Mouse (Mus musculus): Measurements from ENCODE around the gene Mrc2. TPM values are rescaled to one million over a fixed set of nuclear protein-coding genes. Genes with fewer than 3 reads are reported as not detected.

The Mrc2 gene
- polyA plus RNA-seq, 1 experiment from 2014 or later: 3.8 TPM

DNA sequence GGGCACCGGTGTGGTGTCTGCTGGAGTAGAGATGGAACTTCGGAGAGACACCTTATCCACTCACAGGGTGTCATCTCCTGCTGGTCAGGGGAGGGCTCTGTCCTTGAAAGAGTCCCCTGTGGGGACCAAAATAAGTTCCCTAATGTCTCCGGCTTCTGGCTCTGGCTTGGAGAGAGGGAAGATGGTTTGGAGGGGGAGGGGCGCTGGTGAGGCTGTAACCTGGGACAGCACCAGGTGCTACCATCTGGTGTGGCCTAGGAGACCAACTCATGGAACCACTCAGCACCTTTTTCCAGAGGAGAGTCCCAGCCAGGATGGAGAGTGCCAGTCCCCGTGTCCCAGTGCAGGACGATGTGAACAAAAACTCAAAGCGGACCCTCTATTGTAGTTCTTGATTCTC is 58.2 kb downstream of the Mrc2 start:
- Histone ChIP-seq H3K9ac (replicated peaks; ENCODE audit: low read length) (no peak overlapping the region), H3K27ac (replicated peaks; ENCODE audit: low read depth, low read length) (no peak overlapping the region), H3K27me3 (ENCODE audit: control insufficient read depth, insufficient read depth, low read length) (no peaks in the 10 kb centered on the region), H3K4me2 (ENCODE audit: low read length) (no peak overlapping the region), H3K36me3 (ENCODE audit: control insufficient read depth, insufficient read depth, low read length) (no peaks in the 10 kb centered on the region), H3K9me3 (ENCODE audit: control insufficient read depth, low read length) (no peaks in the 10 kb centered on the region), H3K4me3 (replicated peaks; ENCODE audit: low read depth, low read length) (no peak overlapping the region), H3K4me1 (ENCODE audit: control insufficient read depth, insufficient read depth, low read length) (no peaks in the 10 kb centered on the region)
- ATAC-seq (ENCODE audit: low FRiP score, low TSS enrichment) (no peak), DNase-seq (no peak)
- WGBS: 92% methylated on average over 7 of the region's 7 CpGs

DNA sequence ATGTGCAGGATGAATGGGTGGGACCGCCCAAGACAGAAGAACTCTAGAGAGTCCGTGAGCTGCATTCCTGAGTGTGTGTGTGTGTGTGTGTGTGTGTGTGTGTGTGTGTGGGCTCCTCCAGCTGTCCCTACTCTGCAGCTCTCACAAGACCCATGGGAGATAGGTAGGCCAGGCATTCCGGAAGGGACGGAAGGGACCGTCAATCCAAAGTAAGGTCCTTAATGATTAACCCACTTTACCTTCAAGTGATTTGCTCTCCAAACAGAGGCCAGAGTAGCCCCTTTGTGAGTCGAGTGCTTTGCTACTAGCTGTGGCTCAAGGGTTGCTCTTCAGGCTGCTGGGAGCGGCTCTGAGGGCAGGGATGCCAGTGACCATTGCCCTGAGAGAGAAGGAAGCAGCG is 59.7 kb downstream of the Mrc2 start:
- DNase-seq (no peak), ATAC-seq (ENCODE audit: low FRiP score, low TSS enrichment) (no peak)
- Histone ChIP-seq H3K36me3 (ENCODE audit: control insufficient read depth, insufficient read depth, low read length) (no peaks in the 10 kb centered on the region), H3K27me3 (ENCODE audit: control insufficient read depth, insufficient read depth, low read length) (no peaks in the 10 kb centered on the region), H3K9me3 (ENCODE audit: control insufficient read depth, low read length) (no peaks in the 10 kb centered on the region), H3K4me1 (ENCODE audit: control insufficient read depth, insufficient read depth, low read length) (no peaks in the 10 kb centered on the region), H3K9ac (replicated peaks; ENCODE audit: low read length) (no peak overlapping the region), H3K4me2 (ENCODE audit: low read length) (no peak overlapping the region), H3K27ac (replicated peaks; ENCODE audit: low read depth, low read length) (no peak overlapping the region), H3K4me3 (replicated peaks; ENCODE audit: low read depth, low read length) (no peak overlapping the region)
- WGBS: 82% methylated on average over 8 of the region's 8 CpGs

DNA sequence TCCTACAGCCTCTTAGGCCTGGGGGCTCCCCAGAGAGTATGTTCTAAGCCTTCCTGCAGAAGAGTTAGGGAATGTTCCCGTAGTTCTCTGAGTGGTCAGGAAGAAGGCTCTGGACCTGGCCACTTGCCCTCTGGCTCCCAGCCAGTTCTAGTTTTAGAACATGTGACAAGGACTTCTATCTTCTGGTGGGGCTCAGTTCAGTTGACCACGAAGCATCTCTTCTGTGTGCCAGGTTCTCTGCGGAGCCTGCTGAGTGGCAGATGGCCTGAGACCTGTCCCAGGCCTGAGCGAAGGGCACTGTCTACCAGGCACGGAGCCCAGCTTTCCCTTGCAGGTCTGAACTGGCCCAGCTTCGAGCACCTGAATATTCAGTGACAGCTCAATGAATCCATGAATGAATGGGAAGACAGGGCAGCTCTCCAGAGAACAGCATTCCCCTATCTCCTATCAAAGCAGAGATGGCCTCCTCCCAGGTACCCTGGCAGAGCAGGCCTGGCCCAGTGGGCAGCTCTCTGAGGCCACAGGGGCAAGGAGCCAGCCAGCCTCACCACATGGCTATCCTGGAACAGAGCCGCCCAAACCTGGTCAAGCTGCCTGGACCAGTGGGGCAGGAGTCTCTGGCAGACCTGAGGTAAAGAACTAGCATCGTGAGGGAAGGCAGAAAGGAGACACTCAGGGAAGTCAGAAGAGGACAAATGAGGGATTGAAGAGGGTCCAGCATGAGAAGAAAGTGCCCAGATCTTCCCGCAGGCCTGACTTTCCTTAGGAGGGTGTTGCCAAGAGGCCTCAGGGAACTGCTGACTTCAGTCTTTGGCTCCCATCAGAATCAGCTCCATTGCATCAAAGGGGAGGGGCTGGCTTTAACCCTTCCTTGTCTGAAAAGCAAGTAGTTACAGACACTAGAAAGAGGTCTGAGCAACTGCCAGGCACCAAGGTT is 60.8 kb downstream of the Mrc2 start:
- DNase-seq (peak; percentile 21), ATAC-seq (ENCODE audit: low FRiP score, low TSS enrichment) (no peak)
- Histone ChIP-seq H3K36me3 (ENCODE audit: control insufficient read depth, insufficient read depth, low read length) (no peaks in the 10 kb centered on the region), H3K27ac (replicated peaks; ENCODE audit: low read depth, low read length) (no peak overlapping the region), H3K9ac (replicated peaks; ENCODE audit: low read length) (no peak overlapping the region), H3K27me3 (ENCODE audit: control insufficient read depth, insufficient read depth, low read length) (no peaks in the 10 kb centered on the region), H3K9me3 (ENCODE audit: control insufficient read depth, low read length) (no peaks in the 10 kb centered on the region), H3K4me3 (replicated peaks; ENCODE audit: low read depth, low read length) (no peak overlapping the region), H3K4me2 (ENCODE audit: low read length) (no peak overlapping the region), H3K4me1 (ENCODE audit: control insufficient read depth, insufficient read depth, low read length) (no peaks in the 10 kb centered on the region)
- 68% methylated on average over 9 of the region's 9 CpGs for WGBS

DNA sequence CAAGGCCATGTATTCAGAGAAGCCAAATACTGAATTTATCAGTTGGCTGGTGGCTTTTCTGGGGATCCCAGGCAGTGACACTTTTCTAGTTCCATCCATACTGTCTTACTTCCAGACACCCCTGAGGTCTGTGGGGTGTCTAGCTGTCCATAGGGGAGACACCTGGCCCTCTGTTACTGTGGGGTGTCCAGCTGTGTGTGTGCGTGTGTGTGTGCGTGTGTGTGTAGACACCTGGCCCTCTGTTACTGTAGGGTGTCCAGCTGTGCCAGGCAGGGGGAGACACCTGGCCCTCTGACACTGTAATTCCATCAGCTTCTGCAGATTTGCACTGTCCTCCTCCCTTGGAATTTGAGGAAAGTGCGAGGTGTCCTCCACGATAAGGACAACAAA is 61.4 kb downstream of the Mrc2 start:
- H3K27me3 ChIP-seq (ENCODE audit: control insufficient read depth, insufficient read depth, low read length): no peaks in the 10 kb centered on the region
- no peaks in the 10 kb centered on the region for H3K9me3 ChIP-seq (ENCODE audit: control insufficient read depth, low read length)
- no peak for ATAC-seq (ENCODE audit: low FRiP score, low TSS enrichment)
- no peak overlapping the region for H3K27ac ChIP-seq (replicated peaks; ENCODE audit: low read depth, low read length)
- no peak overlapping the region for H3K4me2 ChIP-seq (ENCODE audit: low read length)
- 95% methylated on average over 4 of the region's 4 CpGs for WGBS
- H3K36me3 ChIP-seq (ENCODE audit: control insufficient read depth, insufficient read depth, low read length): no peaks in the 10 kb centered on the region
- no peak for DNase-seq
- no peak overlapping the region for H3K9ac ChIP-seq (replicated peaks; ENCODE audit: low read length)
- H3K4me3 ChIP-seq (replicated peaks; ENCODE audit: low read depth, low read length): no peak overlapping the region
- H3K4me1 ChIP-seq (ENCODE audit: control insufficient read depth, insufficient read depth, low read length): no peaks in the 10 kb centered on the region

DNA sequence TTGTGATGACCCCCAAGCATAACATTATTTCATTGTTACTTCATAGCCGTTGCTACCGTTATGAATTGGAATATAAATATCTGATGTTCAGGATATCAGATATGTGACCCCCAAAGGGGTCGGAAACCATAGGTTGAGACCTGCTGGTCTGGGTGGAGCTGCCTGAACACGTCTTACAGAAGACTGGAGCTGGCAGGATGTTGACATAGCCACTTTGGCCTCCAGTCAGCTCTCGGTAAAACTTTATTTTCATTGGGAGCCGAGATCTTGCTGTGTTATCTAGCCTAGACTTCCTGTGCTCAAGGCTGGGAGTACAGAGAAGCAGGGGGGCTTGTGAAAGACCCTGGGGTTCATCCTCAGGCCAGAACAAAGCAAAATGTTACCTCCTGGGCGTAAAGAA is 63.9 kb downstream of the Mrc2 start:
- no peaks in the 10 kb centered on the region for H3K36me3 ChIP-seq (ENCODE audit: control insufficient read depth, insufficient read depth, low read length)
- no peaks in the 10 kb centered on the region for H3K27me3 ChIP-seq (ENCODE audit: control insufficient read depth, insufficient read depth, low read length)
- H3K4me2 ChIP-seq (ENCODE audit: low read length): no peak overlapping the region
- ATAC-seq (ENCODE audit: low FRiP score, low TSS enrichment) (no peak), DNase-seq (no peak)
- 84% methylated on average over 7 of the region's 7 CpGs for WGBS
- H3K4me3 ChIP-seq (replicated peaks; ENCODE audit: low read depth, low read length): no peak overlapping the region
- no peak overlapping the region for H3K27ac ChIP-seq (replicated peaks; ENCODE audit: low read depth, low read length)
- H3K4me1 ChIP-seq (ENCODE audit: control insufficient read depth, insufficient read depth, low read length): no peaks in the 10 kb centered on the region
- H3K9me3 ChIP-seq (ENCODE audit: control insufficient read depth, low read length): no peaks in the 10 kb centered on the region
- H3K9ac ChIP-seq (replicated peaks; ENCODE audit: low read length): no peak overlapping the region

DNA sequence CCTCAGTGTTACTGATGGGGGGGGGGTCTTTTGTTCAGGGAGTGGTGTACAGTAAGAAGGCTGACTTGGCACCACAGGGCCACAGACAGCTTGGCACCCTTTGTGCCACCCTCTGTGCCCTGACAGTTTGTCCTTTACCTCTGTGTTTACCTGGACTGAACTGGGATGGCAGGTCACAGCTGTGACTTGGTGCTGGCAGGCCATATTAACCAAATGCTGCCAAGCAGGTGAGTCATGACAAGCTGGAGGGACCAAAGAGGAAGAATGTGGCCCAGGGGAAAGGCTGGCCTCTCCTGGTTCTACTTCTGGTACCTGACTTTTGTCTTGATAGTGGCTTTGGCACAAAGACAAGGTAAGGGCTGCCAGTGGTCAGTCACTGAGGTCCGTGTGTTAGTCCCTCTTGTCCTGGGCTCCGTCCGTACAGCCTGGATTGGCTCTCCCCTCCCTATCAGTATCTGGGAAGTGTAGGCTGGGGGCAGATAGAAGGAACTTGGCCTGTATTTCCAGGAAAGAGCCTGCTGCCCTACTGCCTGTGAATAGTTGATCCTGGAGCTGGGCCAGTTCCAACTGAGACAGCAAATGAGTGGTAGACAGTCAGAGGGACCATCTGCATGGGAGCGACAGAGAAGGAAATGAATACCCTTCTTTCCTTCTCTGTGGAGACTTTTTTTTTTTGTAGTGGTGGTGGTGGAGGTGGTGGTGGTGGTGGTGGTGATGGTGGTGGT is 69.8 kb downstream of the Mrc2 start:
- no peak overlapping the region for H3K27ac ChIP-seq (replicated peaks; ENCODE audit: low read depth, low read length)
- no peaks in the 10 kb centered on the region for H3K27me3 ChIP-seq (ENCODE audit: control insufficient read depth, insufficient read depth, low read length)
- no peaks in the 10 kb centered on the region for H3K36me3 ChIP-seq (ENCODE audit: control insufficient read depth, insufficient read depth, low read length)
- no peak overlapping the region for H3K9ac ChIP-seq (replicated peaks; ENCODE audit: low read length)
- no peak overlapping the region for H3K4me3 ChIP-seq (replicated peaks; ENCODE audit: low read depth, low read length)
- peaks cover 28% of the 10 kb centered on the region for H3K4me1 ChIP-seq (ENCODE audit: control insufficient read depth, insufficient read depth, low read length)
- DNase-seq (no peak), ATAC-seq (ENCODE audit: low FRiP score, low TSS enrichment) (no peak)
- no peaks in the 10 kb centered on the region for H3K9me3 ChIP-seq (ENCODE audit: control insufficient read depth, low read length)
- H3K4me2 ChIP-seq (ENCODE audit: low read length): no peak overlapping the region
- WGBS: 89% methylated on average over 4 of the region's 4 CpGs

DNA sequence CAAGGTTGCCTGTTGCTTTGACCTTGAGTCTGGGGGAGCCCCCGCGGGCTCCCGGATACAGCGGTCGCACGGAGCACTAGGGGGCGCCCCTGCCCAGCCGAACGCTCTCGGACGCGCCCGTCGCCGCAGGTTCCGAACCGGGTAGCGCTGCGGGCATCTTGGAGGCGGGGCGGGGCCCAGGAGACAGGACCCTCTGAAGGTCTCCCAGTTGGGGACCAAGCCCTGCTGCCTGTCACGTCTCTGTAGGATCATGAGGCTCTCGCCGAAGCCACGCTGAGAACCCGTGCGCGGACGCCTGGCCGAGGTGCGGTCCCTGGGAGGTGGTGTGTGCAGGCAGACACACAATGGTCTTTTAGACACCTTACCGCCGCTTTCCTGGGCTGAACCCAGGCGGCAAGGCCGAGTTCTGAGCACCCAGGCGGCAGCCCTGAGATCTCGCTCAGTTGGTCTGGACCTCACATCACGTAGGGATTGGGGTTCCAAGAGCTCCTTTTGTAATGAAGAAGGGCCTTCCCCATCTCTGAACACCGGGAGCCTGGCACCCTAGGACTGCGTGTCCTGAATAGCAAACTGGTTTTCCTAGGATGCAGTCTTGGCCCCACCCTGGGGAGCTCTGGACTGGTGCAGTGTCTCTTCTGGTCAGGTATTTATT is 70.6 kb downstream of the Mrc2 start:
- Histone ChIP-seq H3K36me3 (ENCODE audit: control insufficient read depth, insufficient read depth, low read length) (no peaks in the 10 kb centered on the region), H3K4me1 (ENCODE audit: control insufficient read depth, insufficient read depth, low read length) (peaks cover 28% of the 10 kb centered on the region), H3K9ac (replicated peaks; ENCODE audit: low read length) (peak overlapping the region; percentile 84), H3K9me3 (ENCODE audit: control insufficient read depth, low read length) (no peaks in the 10 kb centered on the region), H3K27ac (replicated peaks; ENCODE audit: low read depth, low read length) (peak overlapping the region; percentile 85), H3K4me2 (ENCODE audit: low read length) (peak overlapping the region; percentile 77), H3K4me3 (replicated peaks; ENCODE audit: low read depth, low read length) (peak overlapping the region; percentile 55), H3K27me3 (ENCODE audit: control insufficient read depth, insufficient read depth, low read length) (no peaks in the 10 kb centered on the region)
- ATAC-seq (ENCODE audit: low FRiP score, low TSS enrichment) (peak; percentile 78), DNase-seq (peak; percentile 93)
- under 1% methylated on average over 40 of the region's 40 CpGs for WGBS

DNA sequence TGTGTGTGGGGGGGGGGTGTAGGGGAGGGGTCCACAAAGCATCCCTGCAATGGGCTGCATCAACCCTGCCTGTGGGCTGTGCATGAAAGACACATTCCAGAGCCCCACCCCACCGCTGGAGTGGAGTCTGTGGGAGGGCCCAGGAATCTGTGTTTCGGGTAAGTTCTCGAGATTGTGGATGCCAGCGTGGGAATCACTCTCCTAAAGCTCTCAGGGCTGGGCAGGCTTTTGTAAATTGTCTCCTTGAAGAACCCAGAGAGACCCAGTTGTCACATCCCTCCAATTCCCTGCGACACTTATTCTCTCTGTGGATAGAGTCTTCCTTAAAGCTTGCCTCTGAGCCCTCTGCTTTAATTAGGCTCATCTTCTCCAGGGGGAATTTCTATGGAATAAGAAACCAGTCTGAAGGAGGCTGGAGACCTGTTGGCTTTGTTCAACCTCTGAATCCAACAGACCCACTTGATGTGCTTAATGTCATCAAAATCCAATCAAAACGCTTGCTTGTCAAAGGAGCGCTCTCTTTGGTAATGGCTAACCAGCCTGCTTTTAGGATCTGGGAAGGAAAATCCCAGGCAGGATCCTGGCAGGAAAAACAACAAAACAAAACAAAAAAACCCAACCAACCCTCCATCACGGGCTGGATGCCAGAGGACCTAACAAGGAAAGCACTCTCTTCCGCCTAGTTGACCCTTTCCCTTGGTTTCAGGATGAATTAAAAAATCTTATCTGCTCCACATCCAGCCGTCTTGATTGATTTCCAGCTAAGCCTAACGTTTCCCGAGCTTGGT is 71.3 kb downstream of the Mrc2 start:
- Histone ChIP-seq H3K4me1 (ENCODE audit: control insufficient read depth, insufficient read depth, low read length) (peaks cover 28% of the 10 kb centered on the region), H3K27me3 (ENCODE audit: control insufficient read depth, insufficient read depth, low read length) (no peaks in the 10 kb centered on the region), H3K4me2 (ENCODE audit: low read length) (peak overlapping the region; percentile 77), H3K9me3 (ENCODE audit: control insufficient read depth, low read length) (no peaks in the 10 kb centered on the region), H3K27ac (replicated peaks; ENCODE audit: low read depth, low read length) (peak overlapping the region; percentile 85), H3K4me3 (replicated peaks; ENCODE audit: low read depth, low read length) (peak overlapping the region; percentile 55), H3K9ac (replicated peaks; ENCODE audit: low read length) (peak overlapping the region; percentile 84), H3K36me3 (ENCODE audit: control insufficient read depth, insufficient read depth, low read length) (no peaks in the 10 kb centered on the region)
- 23% methylated on average over 12 of the region's 12 CpGs for WGBS
- ATAC-seq (ENCODE audit: low FRiP score, low TSS enrichment) (peak; percentile 62), DNase-seq (peak; percentile 76)

Data from midbrain, embryonic 14.5 days (tissue).